In the genomic region with DNA sequence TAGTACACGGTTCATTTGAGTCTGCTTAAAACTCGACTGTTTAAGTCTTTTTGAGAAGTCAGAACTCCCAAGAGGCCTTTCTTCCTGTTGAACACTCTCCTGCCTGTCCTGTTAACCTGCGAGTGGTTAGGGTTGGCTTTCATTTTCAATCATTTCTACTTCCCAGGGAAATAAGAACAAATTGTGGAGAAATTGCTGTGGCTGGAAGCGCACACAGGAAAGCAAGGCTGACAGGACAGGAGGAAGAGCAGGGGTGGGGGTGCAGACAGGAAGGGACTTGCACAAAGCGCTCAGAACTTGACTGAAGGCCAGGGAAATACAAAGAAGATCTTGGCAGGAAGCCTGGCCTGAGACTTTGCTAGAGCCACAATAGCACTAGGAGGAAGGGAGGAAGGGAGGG, we compare ENCODE assay signal across 8 mouse cellular contexts.
A peak's percentile ranks its signal among the peaks of the same experiment; 100 is the strongest.
DNase-seq lines count a peak whose midpoint lies in the region; ATAC-seq lines count a peak whose summit lies in the region.

No protein-coding gene starts in this region.

- no peak for ATAC-seq in liver, embryonic 11.5 days (replicated peaks; ENCODE audit: low FRiP score)
- ATAC-seq in intestine, embryonic 16.5 days = peak; percentile 76
- ATAC-seq in midbrain, embryonic 11.5 days (ENCODE audit: low FRiP score) = no peak

- peak; percentile 45 for DNase-seq in liver
- DNase-seq in liver, embryonic 11.5 days (ENCODE audit: low spot score) = no peak
- peak; percentile 67 to 69 for DNase-seq in cerebellum, postnatal 14 days
- DNase-seq in gastrocnemius, postnatal 4 days (ENCODE audit: low spot score in 2 of 2) = peak; percentile 57 to 85
- peak; percentile 78 for DNase-seq in left cerebral cortex, postnatal 14 days (ENCODE audit: low spot score in 2 of 2)
- DNase-seq in midbrain, embryonic 11.5 days (ENCODE audit: low spot score, missing footprints) = peak; percentile 79
- peak; percentile 57 for DNase-seq in splenic B cell, adult 2 months (ENCODE audit: low read depth, low spot score)

- no peak overlapping the region for H3K4me2 ChIP-seq in liver, embryonic 11.5 days
- H3K4me2 ChIP-seq in intestine, embryonic 16.5 days (ENCODE audit: low read depth, low read length) = no peak overlapping the region
- no peak overlapping the region for H3K4me2 ChIP-seq in midbrain, embryonic 11.5 days

- H3K9ac ChIP-seq in liver, embryonic 11.5 days (ENCODE audit: low read depth, low read length) = no peak overlapping the region
- no peak overlapping the region for H3K9ac ChIP-seq in intestine, embryonic 16.5 days (ENCODE audit: low read depth, low read length)
- no peak overlapping the region for H3K9ac ChIP-seq in midbrain, embryonic 11.5 days (ENCODE audit: low read length)

- H3K27me3 ChIP-seq in liver, embryonic 11.5 days (replicated peaks; ENCODE audit: control insufficient read depth, insufficient read depth, low read length) = no peaks in the 10 kb centered on the region
- no peaks in the 10 kb centered on the region for H3K27me3 ChIP-seq in intestine, embryonic 16.5 days (replicated peaks; ENCODE audit: control insufficient read depth, insufficient read depth, low read length)
- H3K27me3 ChIP-seq in midbrain, embryonic 11.5 days (ENCODE audit: control insufficient read depth, insufficient read depth, low read length) = no peaks in the 10 kb centered on the region
- H3K27me3 ChIP-seq in splenic B cell, adult 2 months (ENCODE audit: control insufficient read depth, insufficient read depth, low read length, poor library complexity, severe bottlenecking) = no peaks in the 10 kb centered on the region

- intact Hi-C loops in left cerebral cortex, postnatal 14 days (cut with DNase I) = no loop called here

- H3K4me3 ChIP-seq in liver, embryonic 11.5 days (ENCODE audit: low read depth, low read length) = no peak overlapping the region
- H3K4me3 ChIP-seq in intestine, embryonic 16.5 days (ENCODE audit: low read length) = no peak overlapping the region
- no peak overlapping the region for H3K4me3 ChIP-seq in midbrain, embryonic 11.5 days (ENCODE audit: low read depth, low read length)

- no peaks in the 10 kb centered on the region for H3K4me1 ChIP-seq in liver, embryonic 11.5 days (replicated peaks; ENCODE audit: control insufficient read depth, insufficient read depth, low read length)
- H3K4me1 ChIP-seq in intestine, embryonic 16.5 days (ENCODE audit: control insufficient read depth, insufficient read depth, low read length) = peaks cover 9% of the 10 kb centered on the region; the same call in 1 of the 2 replicates
- no peaks in the 10 kb centered on the region for H3K4me1 ChIP-seq in midbrain, embryonic 11.5 days (ENCODE audit: control insufficient read depth, insufficient read depth, low read length)

- WGBS in liver, embryonic 11.5 days = 40% methylated on average over 5 of the region's 5 CpGs
- WGBS in intestine, embryonic 16.5 days = 26% methylated on average over 5 of the region's 5 CpGs
- 61% methylated on average over 5 of the region's 5 CpGs for WGBS in midbrain, embryonic 11.5 days

- H3K9me3 ChIP-seq in liver, embryonic 11.5 days (ENCODE audit: control insufficient read depth, low read length) = no peaks in the 10 kb centered on the region
- H3K9me3 ChIP-seq in intestine, embryonic 16.5 days (ENCODE audit: control insufficient read depth, low read length) = no peaks in the 10 kb centered on the region
- no peaks in the 10 kb centered on the region for H3K9me3 ChIP-seq in midbrain, embryonic 11.5 days (ENCODE audit: control insufficient read depth, low read length)

- no peak overlapping the region for H3K27ac ChIP-seq in liver, embryonic 11.5 days (ENCODE audit: low read depth, low read length)
- peak overlapping the region; percentile 76 for H3K27ac ChIP-seq in intestine, embryonic 16.5 days (ENCODE audit: low read length)
- H3K27ac ChIP-seq in midbrain, embryonic 11.5 days (ENCODE audit: low read depth, low read length) = no peak overlapping the region

- no peaks in the 10 kb centered on the region for H3K36me3 ChIP-seq in liver, embryonic 11.5 days (ENCODE audit: control insufficient read depth, insufficient read depth, low read length)
- no peaks in the 10 kb centered on the region for H3K36me3 ChIP-seq in intestine, embryonic 16.5 days (ENCODE audit: control insufficient read depth, insufficient read depth, low read length)
- H3K36me3 ChIP-seq in midbrain, embryonic 11.5 days (ENCODE audit: control insufficient read depth, insufficient read depth, low read length) = no peaks in the 10 kb centered on the region
- H3K36me3 ChIP-seq in splenic B cell, adult 2 months (ENCODE audit: control insufficient read depth, insufficient read depth, low read length, poor library complexity, severe bottlenecking) = no peaks in the 10 kb centered on the region
